Mouse (Mus musculus): Measurements from ENCODE around the gene Src. TPM values are rescaled to one million over a fixed set of nuclear protein-coding genes. Genes with fewer than 3 reads are reported as not detected.

Gene Src
- polyA plus RNA-seq, 1 experiment from 2014 or later: 23.9 TPM

DNA sequence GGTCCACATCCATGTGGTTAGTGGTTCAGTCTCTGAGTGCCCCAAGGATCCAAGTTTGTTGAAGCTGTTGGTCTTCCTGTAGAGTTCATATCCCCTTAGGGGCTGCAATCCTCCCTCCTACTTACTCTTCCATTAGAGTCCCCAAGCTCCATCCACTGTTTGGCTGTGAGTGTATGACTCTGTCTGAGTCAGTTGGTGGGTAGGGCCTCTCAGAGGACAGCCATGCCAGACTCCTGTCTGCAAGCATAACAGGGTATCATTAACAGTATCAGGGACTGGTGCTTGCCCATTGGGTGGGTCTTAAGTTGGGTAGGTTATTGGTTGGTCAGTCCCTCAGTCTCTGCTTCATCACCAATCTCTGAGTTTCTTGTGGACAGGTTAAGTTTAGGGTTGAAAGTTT lies 1.3 kb downstream of the Src start:
- Histone ChIP-seq H3K4me1 (replicated peaks; ENCODE audit: control insufficient read depth, insufficient read depth, low read length) (0 out of 2 replicates have a peak, but pooled peaks cover 8% of the 10 kb centered on the region), H3K4me3 (ENCODE audit: low read depth, low read length) (no peak overlapping the region), H3K36me3 (ENCODE audit: control insufficient read depth, insufficient read depth) (no peaks in the 10 kb centered on the region), H3K27ac (ENCODE audit: low read depth, low read length) (peak overlapping the region; percentile 15; the same call in 1 of the 2 replicates), H3K4me2 (replicated peaks; ENCODE audit: low read depth) (no peak overlapping the region), H3K9me3 (ENCODE audit: control insufficient read depth) (no peaks in the 10 kb centered on the region), H3K27me3 (replicated peaks; ENCODE audit: control insufficient read depth, insufficient read depth, low read length) (no peaks in the 10 kb centered on the region), H3K9ac (ENCODE audit: low read depth, low read length) (no peak overlapping the region)
- no peak for ATAC-seq
- no peak for TF ChIP-seq CTCF (IDR thresholded peaks at IDR 0.05; ENCODE audit: low read depth)

DNA sequence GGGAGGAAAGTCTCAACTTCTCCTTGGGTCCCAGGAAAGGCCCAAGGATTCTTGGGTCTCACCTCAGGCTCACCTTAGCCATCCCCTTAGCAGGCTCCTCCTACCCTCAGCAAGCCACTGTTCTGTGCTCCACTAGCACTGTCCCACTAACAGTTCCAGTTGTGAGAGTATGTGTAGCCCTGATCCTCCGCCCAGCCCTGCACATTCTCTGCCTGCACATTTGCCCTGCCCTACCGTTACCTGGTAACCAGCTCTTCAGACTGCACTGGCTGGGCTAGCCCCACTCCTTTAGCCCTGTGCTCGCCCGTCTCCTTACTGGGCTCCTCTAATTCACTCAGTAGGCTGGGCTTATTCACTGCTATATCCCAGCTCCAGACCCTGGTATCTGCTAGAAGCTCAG lies 2.2 kb downstream of the Src start:
- Histone ChIP-seq H3K9ac (ENCODE audit: low read depth, low read length) (no peak overlapping the region), H3K4me1 (replicated peaks; ENCODE audit: control insufficient read depth, insufficient read depth, low read length) (0 out of 2 replicates have a peak, but pooled peaks cover 8% of the 10 kb centered on the region), H3K27me3 (replicated peaks; ENCODE audit: control insufficient read depth, insufficient read depth, low read length) (no peaks in the 10 kb centered on the region), H3K27ac (ENCODE audit: low read depth, low read length) (no peak overlapping the region), H3K9me3 (ENCODE audit: control insufficient read depth) (no peaks in the 10 kb centered on the region), H3K4me3 (ENCODE audit: low read depth, low read length) (no peak overlapping the region), H3K4me2 (replicated peaks; ENCODE audit: low read depth) (no peak overlapping the region), H3K36me3 (ENCODE audit: control insufficient read depth, insufficient read depth) (no peaks in the 10 kb centered on the region)
- WGBS: 61% methylated on average over 4 of the region's 4 CpGs
- no peak for ATAC-seq
- no peak for TF ChIP-seq CTCF (IDR thresholded peaks at IDR 0.05; ENCODE audit: low read depth)

DNA sequence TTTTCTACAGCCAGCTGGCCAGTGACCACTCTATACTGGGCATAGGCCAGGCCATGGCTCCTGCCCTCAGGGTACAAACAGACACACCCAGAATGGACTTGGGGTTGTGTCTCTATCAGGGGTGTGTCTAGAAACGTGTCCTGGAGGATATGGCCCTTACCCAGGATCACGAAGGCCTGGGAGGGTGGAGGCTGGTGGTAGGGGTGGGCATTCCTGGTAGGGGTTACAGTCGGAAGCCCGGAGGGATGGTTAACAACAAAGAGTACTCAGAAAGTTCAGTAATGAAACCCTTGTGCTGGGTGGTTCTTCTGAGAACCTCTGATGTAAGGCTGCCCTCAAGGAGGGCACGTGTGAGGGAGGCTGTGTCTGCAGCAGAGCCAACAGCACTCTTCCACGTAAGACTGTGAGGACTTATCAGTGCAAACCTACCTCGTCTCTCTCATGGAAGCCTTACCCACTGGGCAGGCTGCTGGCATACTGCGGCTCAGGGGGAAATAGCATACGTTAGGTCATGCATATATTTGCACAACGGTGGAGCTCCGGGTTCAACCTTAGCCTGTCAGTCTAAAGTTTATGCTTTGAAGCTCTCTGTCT lies 3.9 kb downstream of the Src start:
- no peak overlapping the region for H3K4me2 ChIP-seq (replicated peaks; ENCODE audit: low read depth)
- no peak for TF ChIP-seq CTCF (IDR thresholded peaks at IDR 0.05; ENCODE audit: low read depth)
- peaks cover 13% of the 10 kb centered on the region; the same call in 1 of the 2 replicates for H3K4me1 ChIP-seq (replicated peaks; ENCODE audit: control insufficient read depth, insufficient read depth, low read length)
- peak overlapping the region; percentile 100 for H3K27ac ChIP-seq (ENCODE audit: low read depth, low read length)
- no peak overlapping the region for H3K9ac ChIP-seq (ENCODE audit: low read depth, low read length)
- H3K4me3 ChIP-seq (ENCODE audit: low read depth, low read length): no peak overlapping the region
- no peaks in the 10 kb centered on the region for H3K9me3 ChIP-seq (ENCODE audit: control insufficient read depth)
- no peaks in the 10 kb centered on the region; the same call in 1 of the 2 replicates for H3K36me3 ChIP-seq (ENCODE audit: control insufficient read depth, insufficient read depth)
- WGBS: 38% methylated on average over 11 of the region's 11 CpGs
- H3K27me3 ChIP-seq (replicated peaks; ENCODE audit: control insufficient read depth, insufficient read depth, low read length): no peaks in the 10 kb centered on the region
- ATAC-seq: peak; percentile 30

DNA sequence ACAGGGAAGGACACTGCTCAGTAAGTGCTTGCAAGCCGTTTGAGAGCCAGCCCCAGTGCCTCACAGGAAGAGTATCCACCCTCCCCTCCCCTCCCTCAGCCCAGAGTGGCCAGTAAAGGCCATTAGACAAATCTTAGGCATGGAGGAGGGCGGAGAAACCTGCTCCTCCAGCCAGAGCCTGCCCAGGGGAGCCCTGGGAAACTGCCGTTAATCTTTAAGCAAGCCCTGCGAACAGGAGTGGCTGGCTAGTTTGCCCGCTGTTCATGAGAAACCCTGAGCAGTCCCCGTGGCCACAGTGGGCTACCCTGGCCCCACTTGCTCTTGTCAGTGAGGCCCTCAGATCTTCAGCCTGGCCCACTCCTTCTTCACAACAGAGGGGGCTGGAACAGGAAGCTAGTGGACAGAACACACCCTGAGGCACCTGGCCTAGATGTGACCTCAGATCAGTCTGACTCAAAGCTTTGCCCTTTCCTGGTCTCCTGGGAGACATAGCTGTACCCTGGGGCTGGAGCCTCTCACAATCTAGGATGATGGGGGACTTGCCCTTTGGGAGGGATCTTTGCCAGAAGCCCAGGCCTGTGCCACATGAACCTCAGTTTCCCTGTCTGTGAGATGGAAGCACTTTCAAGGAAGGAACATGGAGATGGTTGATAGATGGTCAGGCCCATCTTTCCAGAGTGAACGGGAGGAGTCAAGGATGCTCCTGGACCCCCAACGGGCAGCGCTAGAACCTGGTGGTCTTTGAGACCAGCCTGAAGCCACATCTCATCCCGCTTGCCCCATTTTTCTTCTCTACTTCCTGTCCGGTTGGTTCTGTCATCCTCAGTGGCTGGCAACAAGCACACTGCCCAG lies 4.8 kb downstream of the Src start:
- H3K36me3 ChIP-seq (ENCODE audit: control insufficient read depth, insufficient read depth): peaks cover 2% of the 10 kb centered on the region; the same call in 1 of the 2 replicates
- peak overlapping the region; percentile 99 for H3K9ac ChIP-seq (ENCODE audit: low read depth, low read length)
- peak overlapping the region; percentile 85 for H3K4me3 ChIP-seq (ENCODE audit: low read depth, low read length)
- no peak for TF ChIP-seq CTCF (IDR thresholded peaks at IDR 0.05; ENCODE audit: low read depth)
- H3K4me2 ChIP-seq (replicated peaks; ENCODE audit: low read depth): peak overlapping the region; percentile 86
- peaks cover 20% of the 10 kb centered on the region for H3K4me1 ChIP-seq (replicated peaks; ENCODE audit: control insufficient read depth, insufficient read depth, low read length)
- H3K27ac ChIP-seq (ENCODE audit: low read depth, low read length): peak overlapping the region; percentile 100
- 34% methylated on average over 11 of the region's 11 CpGs for WGBS
- ATAC-seq: peak; percentile 58
- H3K9me3 ChIP-seq (ENCODE audit: control insufficient read depth): no peaks in the 10 kb centered on the region
- no peaks in the 10 kb centered on the region for H3K27me3 ChIP-seq (replicated peaks; ENCODE audit: control insufficient read depth, insufficient read depth, low read length)

DNA sequence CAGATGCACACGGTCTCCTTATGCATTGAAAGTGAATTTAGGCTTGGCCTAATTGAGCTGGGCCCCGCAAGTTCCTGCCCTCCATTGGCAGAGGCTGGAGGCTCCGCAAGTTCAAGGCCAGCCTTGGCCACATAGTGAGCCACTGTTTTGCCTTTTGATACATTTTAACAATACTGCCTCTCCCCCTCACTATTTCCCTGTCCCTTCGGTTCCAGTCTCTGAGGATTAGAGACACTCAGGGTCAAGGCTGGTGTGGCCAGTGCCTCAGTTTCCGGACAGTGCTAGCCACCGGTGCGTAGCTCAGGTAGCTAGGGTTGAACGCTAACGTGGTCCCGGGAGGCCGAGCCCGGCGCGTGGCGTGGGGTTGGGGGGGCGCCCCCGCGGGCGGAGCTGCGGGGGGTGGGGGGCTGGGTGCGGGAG lies 5.5 kb downstream of the Src start:
- peaks cover 8% of the 10 kb centered on the region; the same call in 1 of the 2 replicates for H3K36me3 ChIP-seq (ENCODE audit: control insufficient read depth, insufficient read depth)
- peak overlapping the region; percentile 100 for H3K27ac ChIP-seq (ENCODE audit: low read depth, low read length)
- H3K9ac ChIP-seq (ENCODE audit: low read depth, low read length): peak overlapping the region; percentile 99
- no peak for ATAC-seq
- H3K4me2 ChIP-seq (replicated peaks; ENCODE audit: low read depth): peak overlapping the region; percentile 86
- 4% methylated on average over 21 of the region's 21 CpGs for WGBS
- H3K4me3 ChIP-seq (ENCODE audit: low read depth, low read length): peak overlapping the region; percentile 85
- H3K4me1 ChIP-seq (replicated peaks; ENCODE audit: control insufficient read depth, insufficient read depth, low read length): peaks cover 22% of the 10 kb centered on the region
- H3K9me3 ChIP-seq (ENCODE audit: control insufficient read depth): no peaks in the 10 kb centered on the region
- no peaks in the 10 kb centered on the region for H3K27me3 ChIP-seq (replicated peaks; ENCODE audit: control insufficient read depth, insufficient read depth, low read length)
- no peak for TF ChIP-seq CTCF (IDR thresholded peaks at IDR 0.05; ENCODE audit: low read depth)

DNA sequence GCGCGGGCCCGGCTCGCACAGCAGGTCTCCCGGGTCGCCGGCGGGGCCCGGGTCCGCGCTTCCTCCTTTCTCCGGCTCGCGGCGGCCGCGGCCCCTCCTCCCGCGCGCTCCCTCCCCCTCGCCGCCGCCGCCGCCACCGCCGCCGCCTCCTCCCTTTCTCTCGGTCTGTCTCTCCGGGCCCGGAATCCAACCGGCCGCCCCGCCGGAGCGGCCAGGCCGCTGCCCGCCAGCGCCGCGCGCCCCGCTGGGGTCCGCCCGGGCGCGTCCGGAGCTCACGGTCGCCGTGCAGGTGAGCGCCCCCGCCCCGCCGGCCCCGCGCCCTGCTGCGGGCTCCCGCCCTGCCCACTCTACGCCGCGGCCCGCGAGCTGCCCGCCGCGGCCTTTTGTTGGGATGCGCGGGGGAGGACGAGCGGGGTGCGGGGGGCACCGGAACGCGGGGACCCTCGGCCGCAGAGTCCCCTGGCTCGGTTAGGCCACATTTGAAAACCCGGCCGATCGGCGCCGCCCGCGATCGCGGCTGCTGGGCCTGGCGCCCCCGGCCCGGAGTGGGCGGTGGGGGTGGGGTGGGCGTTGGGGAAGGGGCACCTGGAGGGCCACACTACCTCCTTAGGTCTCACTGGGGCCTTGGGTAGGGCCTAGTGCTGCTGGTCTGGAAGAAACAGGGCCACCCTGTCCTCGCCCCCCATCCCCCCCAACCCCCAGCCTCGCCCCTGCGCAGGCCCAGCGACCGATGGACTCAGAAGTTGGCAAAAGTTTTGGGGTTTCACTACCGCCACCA lies 6.1 kb downstream of the Src start:
- WGBS: 1% methylated on average over 74 of the region's 98 CpGs

More for the DNA sequence above, 6.1 kb downstream of the Src start:
- Histone ChIP-seq H3K9me3 (ENCODE audit: control insufficient read depth) (no peaks in the 10 kb centered on the region), H3K4me3 (ENCODE audit: low read depth, low read length) (peak overlapping the region; percentile 85), H3K27me3 (replicated peaks; ENCODE audit: control insufficient read depth, insufficient read depth, low read length) (no peaks in the 10 kb centered on the region), H3K36me3 (ENCODE audit: control insufficient read depth, insufficient read depth) (peaks cover 8% of the 10 kb centered on the region; the same call in 1 of the 2 replicates), H3K27ac (ENCODE audit: low read depth, low read length) (peak overlapping the region; percentile 100), H3K4me1 (replicated peaks; ENCODE audit: control insufficient read depth, insufficient read depth, low read length) (peaks cover 23% of the 10 kb centered on the region), H3K9ac (ENCODE audit: low read depth, low read length) (peak overlapping the region; percentile 99), H3K4me2 (replicated peaks; ENCODE audit: low read depth) (peak overlapping the region; percentile 86)
- no peak for TF ChIP-seq CTCF (IDR thresholded peaks at IDR 0.05; ENCODE audit: low read depth)
- no peak for ATAC-seq

Data from intestine, postnatal 0 days (tissue).